Mouse (Mus musculus) ES-CJ7 (cell line): ENCODE measurements around the gene Acvr2b.
"Not testable (repeated sequence)": the region's sequence is repeated elsewhere in the genome, so short reads cannot be mapped to it uniquely, and the experiment has no call there.

Source experiments
- DNase-seq: peaks from one replicate; pipeline ENCODE4 v3.0.0; 2011; ENCODE audit warnings: low read depth, low spot score

The Acvr2b gene

DNA sequence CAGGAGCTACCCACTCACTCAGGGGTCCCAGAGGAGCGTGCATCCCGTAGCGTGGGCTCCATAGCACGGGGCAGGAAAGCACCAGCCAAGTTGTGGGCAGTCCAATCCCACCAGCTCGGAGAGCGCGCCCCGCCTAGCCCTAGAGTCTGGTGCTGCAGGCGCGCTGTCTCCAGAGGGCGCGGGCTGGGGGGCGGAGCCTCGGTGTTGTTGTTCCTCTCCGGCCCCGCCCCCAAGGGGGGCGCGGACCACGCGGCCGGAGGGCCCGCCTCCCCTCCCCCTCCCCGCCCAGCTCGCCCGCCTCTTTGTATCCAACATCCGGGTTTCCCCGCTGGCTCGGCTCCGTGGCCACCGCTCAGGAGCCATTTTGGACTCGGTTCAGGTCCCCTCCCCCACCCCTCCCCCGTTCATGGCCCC is at the start of gene Acvr2b:
TSS of gene Acvr2b (plus strand) at position 318 of the 414 bp plus-strand sequence.
- DNase-seq = peak; percentile 94

- no peak for DNase-seq
These were observed 48.0 kb upstream of the Acvr2b start for GRCm38 (mm10) chr9:119353926-119354325.

- DNase-seq = no peak
These were observed 46.0 kb upstream of the Acvr2b start for GRCm38 (mm10) chr9:119355943-119356342.

- DNase-seq = peak; percentile 95
These were observed 44.4 kb upstream of the Acvr2b start, which contains the start of gene Xylb for GRCm38 (mm10) chr9:119357331-119358057. TSS of gene Xylb (plus strand) at chr9:119357381.

GRCm38 (mm10) chr9:119358058-119358429 is 43.9 kb upstream of the Acvr2b start:
- DNase-seq = no peak

- peak; percentile 65 for DNase-seq
These were observed 40.5 kb upstream of the Acvr2b start for GRCm38 (mm10) chr9:119361416-119361815.

DNA sequence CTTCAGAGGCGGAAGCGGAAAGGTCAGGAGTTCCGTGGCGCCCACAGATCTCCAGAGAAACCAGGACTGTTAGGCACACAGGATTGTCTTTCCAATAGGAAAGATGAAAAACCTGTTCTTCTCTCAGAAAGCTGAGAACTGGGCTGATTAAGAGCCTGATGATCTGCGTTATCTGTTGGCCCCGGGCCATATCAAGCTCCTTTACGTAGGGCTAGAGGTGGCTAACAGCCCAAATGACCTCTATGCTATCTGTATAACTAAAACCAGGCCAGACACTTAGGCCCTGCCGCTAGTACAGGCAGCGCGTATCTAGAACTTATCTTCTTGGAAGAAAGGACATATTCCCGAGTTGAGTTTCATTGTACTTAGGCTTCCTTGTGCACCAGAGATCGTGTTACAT is 38.7 kb upstream of the Acvr2b start:
- no peak for DNase-seq

- DNase-seq = no peak
These were observed 36.6 kb upstream of the Acvr2b start, which contains the start of gene Slc22a14 for GRCm38 (mm10) chr9:119365284-119365683. TSS of gene Slc22a14 (minus strand) at chr9:119365553.

DNA sequence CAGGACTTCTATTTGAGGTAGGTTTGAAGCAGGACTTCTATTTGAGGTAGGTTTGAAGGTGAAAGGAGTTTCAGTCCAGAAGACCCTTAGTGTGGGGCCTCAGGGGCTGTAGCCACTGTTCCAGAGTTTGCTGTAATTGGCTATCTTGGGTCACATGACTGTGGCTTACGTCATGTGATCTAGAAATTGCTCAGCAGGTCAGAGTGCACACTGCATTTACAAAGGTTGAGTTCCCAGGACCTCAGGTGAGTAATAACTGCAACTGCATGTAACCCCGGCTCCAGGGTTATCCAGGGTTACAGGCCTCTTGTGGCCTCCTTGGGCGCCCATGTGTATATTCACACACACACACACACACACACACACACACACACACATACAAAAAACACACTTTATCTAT is 33.6 kb upstream of the Acvr2b start:
- no peak for DNase-seq

DNA sequence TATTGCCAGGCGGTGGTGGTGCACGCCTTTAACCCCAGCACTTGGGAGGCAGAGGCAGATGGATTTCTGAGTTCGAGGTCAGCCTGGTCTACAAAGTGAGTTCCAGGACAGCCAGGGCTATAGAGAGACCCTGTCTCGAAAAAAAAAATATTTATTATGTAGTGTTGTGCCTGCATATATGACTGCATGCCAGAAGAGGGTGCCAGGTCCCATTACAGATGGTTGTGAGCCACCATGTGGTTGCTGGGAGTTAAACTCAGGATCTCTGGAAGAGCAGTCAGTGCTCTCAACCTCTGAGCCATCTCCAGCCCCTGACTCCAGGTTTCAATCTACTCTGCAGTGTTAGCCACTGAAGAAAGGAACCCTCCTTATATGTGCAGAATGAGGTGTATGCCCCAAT is 31.1 kb upstream of the Acvr2b start:
- not testable (repeated sequence) for DNase-seq

GRCm38 (mm10) chr9:119371251-119371650 is 30.7 kb upstream of the Acvr2b start:
- DNase-seq = no peak

- no peak for DNase-seq
These were observed 26.9 kb upstream of the Acvr2b start for GRCm38 (mm10) chr9:119375008-119375407.

DNA sequence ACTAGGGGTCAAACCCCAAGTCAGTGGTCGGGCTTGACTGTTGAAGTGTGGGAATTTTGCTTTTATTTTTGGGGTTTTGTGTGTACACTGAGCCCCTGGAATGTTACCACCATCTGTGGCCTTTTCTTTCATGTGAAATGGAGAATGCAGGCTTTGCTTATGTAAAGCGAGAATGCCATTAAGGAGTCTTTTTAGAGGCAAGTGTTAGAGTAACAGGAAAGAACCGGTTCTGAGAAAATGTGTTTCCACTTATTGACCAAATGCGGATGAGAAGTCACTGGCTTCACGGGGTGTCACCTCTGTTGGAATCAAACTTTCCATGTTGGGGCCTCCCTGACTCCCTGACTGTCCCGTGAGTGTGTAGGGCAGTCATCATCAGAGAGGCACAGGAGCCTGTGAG is 26.4 kb upstream of the Acvr2b start:
- DNase-seq = peak; percentile 44

- no peak for DNase-seq
These were observed 23.7 kb upstream of the Acvr2b start for GRCm38 (mm10) chr9:119378231-119378630.

- DNase-seq = no peak
These were observed 19.3 kb upstream of the Acvr2b start for GRCm38 (mm10) chr9:119382603-119383002.

DNA sequence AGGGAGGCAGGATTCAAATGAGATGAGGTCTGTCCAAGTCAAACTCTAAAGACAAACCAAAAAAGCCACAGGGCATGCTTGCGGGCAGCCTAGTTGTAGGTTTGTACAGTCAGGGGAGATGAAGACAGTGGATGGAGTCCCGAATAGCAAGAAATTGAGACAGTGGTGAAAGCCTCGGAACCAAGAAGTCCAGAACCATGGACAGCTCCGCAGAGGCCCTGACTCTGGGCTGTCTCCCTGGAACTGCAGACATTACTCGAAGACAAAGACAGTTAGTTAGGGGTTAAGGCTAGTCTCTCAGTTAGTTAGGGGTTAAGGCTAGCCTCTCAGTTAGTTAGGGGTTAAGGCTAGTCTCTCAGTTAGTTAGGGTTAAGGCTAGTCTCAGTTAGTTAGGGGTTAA is 13.0 kb upstream of the Acvr2b start:
- peak; percentile 51 for DNase-seq

DNA sequence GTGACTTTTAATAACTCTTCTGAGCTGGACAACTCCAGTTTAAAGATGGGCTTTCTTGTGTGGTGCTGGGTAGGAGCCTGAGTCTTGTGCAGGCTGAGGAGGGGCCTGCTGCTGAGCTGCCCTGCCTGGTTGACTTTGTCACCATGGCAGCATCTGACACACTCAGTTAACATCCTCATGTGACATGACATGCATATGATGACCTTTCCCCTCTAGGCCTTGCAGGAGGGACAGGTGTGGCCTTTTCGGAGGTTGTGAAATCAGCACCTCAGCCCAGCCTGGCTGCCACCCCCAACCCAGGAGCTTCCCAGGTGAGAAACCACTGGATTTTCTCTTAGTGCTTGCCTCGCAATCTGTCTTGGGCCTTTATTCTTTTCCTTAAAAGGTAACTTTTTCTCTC is 11.7 kb upstream of the Acvr2b start:
- no peak for DNase-seq

DNA sequence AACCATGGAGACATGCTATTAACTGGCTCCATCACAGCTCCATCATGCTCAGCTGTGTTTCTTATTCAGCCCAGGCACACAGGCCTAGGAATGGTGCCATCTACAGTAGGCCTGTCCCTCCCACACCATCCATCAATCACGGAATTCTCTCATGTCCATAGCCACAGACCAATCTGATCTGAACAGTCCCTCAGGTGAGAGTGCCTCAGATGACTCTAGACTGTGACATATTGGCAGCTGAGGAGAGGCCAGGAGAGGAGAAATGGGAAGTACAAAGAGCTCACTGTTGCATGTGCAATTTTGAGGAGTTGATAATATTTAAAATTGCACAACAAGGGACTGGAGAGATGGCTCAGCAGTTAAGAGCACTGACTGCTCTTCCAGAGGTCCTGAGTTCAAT is 7.1 kb upstream of the Acvr2b start:
- DNase-seq = no peak

- DNase-seq = no peak
These were observed 567 bp upstream of the Acvr2b start for GRCm38 (mm10) chr9:119401351-119401750.

- no peak for DNase-seq
These were observed 626 bp downstream of the Acvr2b start for GRCm38 (mm10) chr9:119402253-119403235.

DNA sequence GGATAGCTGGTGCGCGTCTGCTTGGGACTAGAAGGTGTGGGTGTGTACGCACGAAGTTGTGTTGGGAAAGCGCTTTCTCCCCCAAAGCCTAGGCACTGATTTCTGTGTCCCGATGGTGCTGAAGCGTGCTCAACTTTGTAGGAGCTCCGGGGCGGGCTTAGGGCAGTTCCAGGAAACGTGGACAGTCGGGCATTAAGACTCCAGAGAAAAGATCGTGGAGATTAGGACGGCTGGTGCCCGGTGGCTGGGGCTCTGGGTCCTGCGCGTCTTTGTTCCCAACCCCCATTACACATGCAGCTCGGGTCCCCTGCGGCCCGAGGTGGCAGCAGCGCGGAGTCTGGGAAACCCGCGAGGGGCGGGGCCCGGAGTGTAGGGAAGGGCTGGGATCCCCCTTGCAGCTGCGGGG is 1.3 kb downstream of the Acvr2b start:
- DNase-seq = no peak

GRCm38 (mm10) chr9:119404090-119404489 is 2.2 kb downstream of the Acvr2b start:
- DNase-seq = no peak
